Mouse (Mus musculus) C2C12 (cell line): ENCODE data around the gene Gcn1l1. TPM values are rescaled to one million over a fixed set of nuclear protein-coding genes. Genes with fewer than 3 reads are reported as not detected.
A peak's percentile ranks its signal among the peaks of the same experiment; 100 is the strongest.

Experiments
- H3K27me3 ChIP-seq: one replicate; pipeline ENCODE4 v1.6.1; 2011; ENCODE audit not compliant: control insufficient read depth, insufficient read depth, insufficient read length
- H3K36me3 ChIP-seq: one replicate; pipeline ENCODE4 v1.6.1; 2011; ENCODE audit not compliant: control insufficient read depth, insufficient read depth
- H3K4me3 ChIP-seq: one replicate; pipeline ENCODE4 v1.5.1; 2011; ENCODE audit warnings: mild to moderate bottlenecking, control low read depth; ENCODE audit not compliant: poor library complexity, insufficient read depth, severe bottlenecking
- H3K79me2 ChIP-seq: one replicate; pipeline ENCODE4 v1.6.1; 2011; ENCODE audit not compliant: control insufficient read depth, insufficient read depth
- H3K79me3 ChIP-seq: one replicate; pipeline ENCODE4 v1.6.1; 2011; ENCODE audit warnings: low read depth, control low read depth
- H3ac ChIP-seq: one replicate; pipeline ENCODE3; 2011; ENCODE audit warnings: low read depth; ENCODE audit not compliant: control insufficient read depth, insufficient read length
- CEBPB ChIP-seq: IDR thresholded peaks from one replicate; pipeline ENCODE4 v1.6.1; 2011; ENCODE audit warnings: low read depth, mild to moderate bottlenecking, control low read depth, moderate library complexity
- CTCF ChIP-seq: IDR thresholded peaks from one replicate; pipeline ENCODE4 v1.5.1; 2011; ENCODE audit not compliant: control insufficient read depth, insufficient read depth, insufficient read length
- FOSL1 ChIP-seq: IDR thresholded peaks from one replicate; pipeline ENCODE4 v1.8.0; 2011; ENCODE audit warnings: mild to moderate bottlenecking, low read length; ENCODE audit not compliant: poor library complexity, insufficient read depth, severe bottlenecking
- MAX ChIP-seq: IDR thresholded peaks from one replicate; pipeline ENCODE4 v1.6.1; 2011; ENCODE audit warnings: mild to moderate bottlenecking, control low read depth
- MYOD1 ChIP-seq: IDR thresholded peaks from one replicate; pipeline ENCODE4 v1.6.1; 2011; ENCODE audit warnings: low read depth; ENCODE audit not compliant: control insufficient read depth, insufficient read length
- MYOG ChIP-seq: IDR thresholded peaks from one replicate; pipeline ENCODE4 v1.6.1; 2011; ENCODE audit not compliant: control insufficient read depth, insufficient read length; ENCODE audit errors: extremely low read depth
- USF1 ChIP-seq: IDR thresholded peaks from one replicate; pipeline ENCODE4 v1.6.1; 2011; ENCODE audit warnings: low read depth, mild to moderate bottlenecking, control low read depth, moderate library complexity
- polyA plus RNA-seq: library from polyadenylated mRNA; unstranded; fragments of >200 nt; fragmentation: generic; extraction: Trizol; gene quantifications from one replicate; pipeline ENCODE4 v1.2.1, GENCODE M21; 2012; ENCODE audit warnings: missing spikeins

Gcn1l1 gene
- polyA plus RNA-seq, 1 experiment, result 46.2 TPM

GRCm38 (mm10) chr5:115525943-115526342 is 39.1 kb upstream of the Gcn1l1 start:
- H3K79me3 ChIP-seq, result peaks cover 60% of the 10 kb centered on the region
- no peak overlapping the region for H3K4me3 ChIP-seq
- H3ac ChIP-seq, result no peak overlapping the region
- peaks cover 8% of the 10 kb centered on the region for H3K36me3 ChIP-seq
- TF ChIP-seq MYOD1 (no peak), USF1 (no peak), MYOG (no peak), FOSL1 (no peak), MAX (no peak)
- no peaks in the 10 kb centered on the region for H3K27me3 ChIP-seq
- H3K79me2 ChIP-seq, result peaks cover 100% of the 10 kb centered on the region

- Histone ChIP-seq H3ac (no peak overlapping the region), H3K79me2 (peaks cover 98% of the 10 kb centered on the region), H3K79me3 (peaks cover 59% of the 10 kb centered on the region), H3K27me3 (no peaks in the 10 kb centered on the region), H3K36me3 (peaks cover 8% of the 10 kb centered on the region), H3K4me3 (no peak overlapping the region)
- no peak for TF ChIP-seq FOSL1
- TF ChIP-seq MYOG, result no peak
- no peak for TF ChIP-seq USF1
- TF ChIP-seq MYOD1, result no peak
- no peak for TF ChIP-seq CTCF
- TF ChIP-seq MAX, result no peak
- no peak for TF ChIP-seq CEBPB
These were observed 38.4 kb upstream of the Gcn1l1 start for GRCm38 (mm10) chr5:115526456-115527202.

- Histone ChIP-seq H3K27me3 (no peaks in the 10 kb centered on the region), H3ac (no peak overlapping the region), H3K79me2 (peaks cover 94% of the 10 kb centered on the region), H3K4me3 (no peak overlapping the region), H3K79me3 (peaks cover 55% of the 10 kb centered on the region), H3K36me3 (peaks cover 8% of the 10 kb centered on the region)
- TF ChIP-seq MYOD1 (peak; percentile 46), MAX (no peak), CTCF (no peak)
These were observed 36.9 kb upstream of the Gcn1l1 start for GRCm38 (mm10) chr5:115528128-115528527.

- Histone ChIP-seq H3K27me3 (no peaks in the 10 kb centered on the region), H3ac (no peak overlapping the region), H3K4me3 (no peak overlapping the region), H3K79me3 (peaks cover 46% of the 10 kb centered on the region), H3K36me3 (peaks cover 8% of the 10 kb centered on the region), H3K79me2 (peaks cover 91% of the 10 kb centered on the region)
- TF ChIP-seq MAX (no peak), MYOD1 (no peak), CTCF (no peak), MYOG (no peak), USF1 (no peak), CEBPB (no peak)
These were observed 35.7 kb upstream of the Gcn1l1 start for GRCm38 (mm10) chr5:115529364-115529741.

GRCm38 (mm10) chr5:115529742-115530446 is 35.2 kb upstream of the Gcn1l1 start:
- Histone ChIP-seq H3K4me3 (no peak overlapping the region), H3K27me3 (no peaks in the 10 kb centered on the region), H3K79me3 (peaks cover 41% of the 10 kb centered on the region), H3K79me2 (peaks cover 85% of the 10 kb centered on the region), H3K36me3 (peaks cover 8% of the 10 kb centered on the region), H3ac (no peak overlapping the region)
- TF ChIP-seq MYOD1 (no peak), USF1 (no peak), CTCF (no peak), MAX (no peak), CEBPB (no peak), FOSL1 (no peak), MYOG (no peak)

GRCm38 (mm10) chr5:115530447-115530809 is 34.6 kb upstream of the Gcn1l1 start:
- no peak overlapping the region for H3K4me3 ChIP-seq
- H3ac ChIP-seq, result no peak overlapping the region
- H3K27me3 ChIP-seq, result no peaks in the 10 kb centered on the region
- H3K79me3 ChIP-seq, result peaks cover 36% of the 10 kb centered on the region
- TF ChIP-seq USF1 (no peak), MAX (no peak), MYOD1 (no peak), FOSL1 (no peak), MYOG (no peak), CTCF (no peak), CEBPB (no peak)
- peaks cover 80% of the 10 kb centered on the region for H3K79me2 ChIP-seq
- H3K36me3 ChIP-seq, result peaks cover 8% of the 10 kb centered on the region
